Mouse (Mus musculus) olfactory bulb, adult 2 months (tissue): ENCODE measurements around the gene Utp6.

ENCODE experiments used
- CTCF ChIP-seq: fragments of 200-500 bp; IDR thresholded peaks from 2 replicates; pipeline ENCODE4 v1.5.1; 2012; ENCODE audit warnings: low read depth, mild to moderate bottlenecking, low read length, moderate library complexity; ENCODE audit not compliant: insufficient read depth
- POLR2A ChIP-seq: fragments of 200-500 bp; IDR thresholded peaks from 2 replicates; pipeline ENCODE4 v1.6.1; 2012; ENCODE audit warnings: mild to moderate bottlenecking, low read depth, low read length, moderate library complexity; ENCODE audit not compliant: insufficient read depth

DNA sequence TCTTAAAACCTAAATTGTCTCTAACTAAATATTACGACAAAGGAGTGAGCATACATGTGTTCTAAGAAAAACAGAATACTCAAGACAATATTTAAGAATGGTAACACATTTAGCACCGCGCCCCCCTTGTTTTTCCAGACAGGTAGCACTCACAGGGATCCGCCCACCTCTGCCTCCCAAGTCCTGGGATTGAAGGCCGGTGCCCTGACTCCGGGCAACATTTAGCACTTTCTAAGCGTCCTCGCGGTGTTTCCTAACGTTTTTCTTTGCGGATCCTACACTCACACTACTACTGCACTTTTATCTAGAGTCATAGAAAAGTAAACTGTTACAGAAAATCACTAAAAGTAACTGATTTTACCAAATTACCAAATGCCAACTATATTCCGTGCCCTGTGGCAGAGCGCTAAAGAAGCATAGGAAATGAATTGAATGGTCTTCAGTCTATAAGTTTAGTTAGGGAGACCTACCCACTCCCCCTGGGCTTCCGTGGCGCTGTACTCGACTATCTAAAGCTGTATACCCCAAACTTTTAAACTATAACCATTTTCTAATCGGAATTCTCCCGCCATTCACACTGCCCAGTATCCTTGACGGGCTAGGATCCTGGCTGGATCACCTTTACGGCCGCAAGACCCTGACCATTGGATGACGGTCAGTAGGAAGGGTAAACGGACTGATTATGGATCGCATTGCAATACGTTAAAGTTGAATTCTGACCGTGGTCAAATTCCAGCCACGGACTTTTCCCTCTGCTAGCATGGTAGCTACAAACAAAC is 655 bp downstream of the Utp6 start:
- TF ChIP-seq POLR2A (no peak), CTCF (no peak)
